Mouse (Mus musculus) embryonic facial prominence, embryonic 12.5 days (tissue): ENCODE data around the gene Ifitm2. TPM values are rescaled to one million over a fixed set of nuclear protein-coding genes. Genes with fewer than 3 reads are reported as not detected.

Source experiments
- ATAC-seq: fragments of 200-750 bp; cut with Nextera tagmentation; 2 replicates; pipeline ENCODE4 v1.8.0; 2017; ENCODE audit not compliant: insufficient number of reproducible peaks, insufficient read depth, low FRiP score, low TSS enrichment
- H3K27ac ChIP-seq: fragments of 300-500 bp; sonication (generic); 2 replicates; pipeline ENCODE4 v1.5.1; 2016; ENCODE audit warnings: mild to moderate bottlenecking
- H3K27me3 ChIP-seq: fragments of 300-500 bp; sonication (generic); 2 replicates; pipeline ENCODE4 v1.6.1; 2016; ENCODE audit warnings: mild to moderate bottlenecking, moderate library complexity
- H3K36me3 ChIP-seq: fragments of 300-500 bp; sonication (generic); 2 replicates; pipeline ENCODE4 v1.6.1; 2016; ENCODE audit warnings: mild to moderate bottlenecking
- H3K4me1 ChIP-seq: fragments of 300-500 bp; sonication (generic); 2 replicates; pipeline ENCODE4 v1.6.1; 2016
- H3K4me2 ChIP-seq: fragments of 300-500 bp; sonication (generic); replicated peaks from 2 replicates; pipeline ENCODE4 v1.6.1; 2016; ENCODE audit warnings: mild to moderate bottlenecking, moderate library complexity
- H3K4me3 ChIP-seq: fragments of 300-500 bp; sonication (generic); 2 replicates; pipeline ENCODE4 v1.5.1; 2016; ENCODE audit warnings: mild to moderate bottlenecking
- H3K9ac ChIP-seq: fragments of 300-500 bp; sonication (generic); 2 replicates; pipeline ENCODE4 v1.6.1; 2016; ENCODE audit warnings: mild to moderate bottlenecking, moderate library complexity
- H3K9me3 ChIP-seq: fragments of 300-500 bp; sonication (generic); 2 replicates; pipeline ENCODE4 v1.6.1; 2016; ENCODE audit warnings: mild to moderate bottlenecking, moderate library complexity
- WGBS: fragments of 180-500 bp; shearing (Covaris S2); methylation state at CpG from one replicate; pipeline ENCODE4 v1.1.7; 2016; 5-methylcytosine and 5-hydroxymethylcytosine counted together
- polyA plus RNA-seq: library from polyadenylated mRNA; unstranded; fragments of >200 nt; fragmentation: Nextera tagmentation; extraction: Ambion mirVana; gene quantifications from 2 replicates; pipeline ENCODE4 v1.2.1, GENCODE M21; 2016

Ifitm2 gene
- polyA plus RNA-seq, 1 experiment from 2014 or later: 864 TPM

DNA sequence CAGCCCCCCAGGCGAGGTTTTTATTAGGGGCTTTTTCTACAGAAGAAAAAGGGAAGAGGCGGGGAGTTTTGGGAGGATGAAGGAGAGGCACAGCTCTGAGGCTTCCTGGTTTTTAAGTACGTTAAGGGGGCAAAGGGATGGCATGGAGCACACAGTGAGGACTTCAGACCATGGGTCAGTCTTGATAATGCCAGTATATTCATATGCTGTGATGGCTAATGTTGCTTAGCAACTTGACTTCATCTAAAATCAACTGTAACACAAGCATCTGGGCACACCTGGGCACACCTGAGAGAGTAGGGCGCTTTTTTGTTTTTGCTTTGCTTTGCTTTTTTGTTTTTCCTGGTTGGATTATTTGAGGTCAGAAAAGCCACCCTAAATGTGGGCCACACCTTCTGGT is 11.1 kb upstream of the Ifitm2 start, which contains the start of gene Ifitm1:
Gene Ifitm1 (plus strand): TSS at position 301 of the 400 bp plus-strand sequence.
- H3K36me3 ChIP-seq: no peaks in the 10 kb centered on the region
- H3K27ac ChIP-seq: peak within 1 kb of the TSS; percentile 42; the same call in 1 of the 2 replicates
- H3K4me1 ChIP-seq: peaks cover 14% of the 10 kb centered on the region; the same call in 1 of the 2 replicates
- no peaks in the 10 kb centered on the region for H3K9me3 ChIP-seq
- ATAC-seq: no peak
- WGBS: 86% methylated on average over 4 of the region's 4 CpGs
- H3K4me3 ChIP-seq: no peak within 1 kb of the TSS
- H3K27me3 ChIP-seq: no peaks in the 10 kb centered on the region
- peak within 1 kb of the TSS; percentile 30; the same call in 1 of the 2 replicates for H3K4me2 ChIP-seq
- no peak within 1 kb of the TSS for H3K9ac ChIP-seq

DNA sequence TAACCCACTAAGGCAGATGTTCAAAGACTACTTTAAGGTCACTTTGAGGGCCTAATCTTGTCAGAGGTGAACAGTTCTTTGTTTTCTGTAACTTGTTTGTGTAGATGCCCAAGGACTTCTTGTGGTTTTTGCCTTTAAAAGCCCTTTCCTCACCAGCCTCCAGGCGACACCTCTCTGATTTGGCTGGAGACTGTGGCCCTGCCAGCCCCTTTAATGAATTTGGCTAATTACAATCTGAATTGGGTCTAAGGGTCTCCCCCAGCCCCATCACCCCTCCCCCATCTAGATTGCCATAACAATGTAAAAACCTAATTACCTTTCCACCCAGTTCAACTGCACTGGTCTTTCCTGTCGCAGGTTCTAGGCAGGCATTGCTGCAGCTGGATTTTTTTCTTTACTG is 6.9 kb upstream of the Ifitm2 start:
- H3K4me3 ChIP-seq: no peak overlapping the region
- H3K36me3 ChIP-seq: no peaks in the 10 kb centered on the region
- no peak for ATAC-seq
- no peaks in the 10 kb centered on the region for H3K27me3 ChIP-seq
- peaks cover 6% of the 10 kb centered on the region; the same call in 1 of the 2 replicates for H3K4me1 ChIP-seq
- H3K4me2 ChIP-seq: no peak overlapping the region
- H3K27ac ChIP-seq: no peak overlapping the region
- no peaks in the 10 kb centered on the region for H3K9me3 ChIP-seq
- WGBS: 63% methylated on average over 2 of the region's 2 CpGs
- H3K9ac ChIP-seq: no peak overlapping the region

DNA sequence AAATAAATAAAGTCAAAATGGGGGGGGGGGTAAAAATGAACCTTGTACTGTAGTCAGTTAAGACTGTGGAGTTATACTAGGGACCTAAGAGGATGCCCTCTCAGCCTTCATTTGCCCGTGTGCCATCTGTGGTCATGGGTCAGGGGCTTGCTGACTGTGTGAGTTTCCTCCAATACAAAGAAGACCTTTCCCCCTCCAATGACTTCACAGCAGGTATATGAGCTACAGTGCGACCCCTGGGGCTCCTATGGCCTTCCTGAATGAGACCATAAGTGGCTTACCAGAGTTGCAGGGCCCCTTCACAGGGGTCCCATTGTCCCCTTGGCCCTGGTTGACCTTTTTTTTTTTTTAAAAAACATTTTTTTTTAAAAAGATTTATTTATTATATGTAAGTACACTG is 5.6 kb upstream of the Ifitm2 start:
- no peak for ATAC-seq
- Histone ChIP-seq H3K27ac (no peak overlapping the region), H3K36me3 (no peaks in the 10 kb centered on the region), H3K27me3 (no peaks in the 10 kb centered on the region), H3K9ac (no peak overlapping the region), H3K4me1 (peaks cover 3% of the 10 kb centered on the region; the same call in 1 of the 2 replicates), H3K9me3 (no peaks in the 10 kb centered on the region), H3K4me2 (no peak overlapping the region), H3K4me3 (no peak overlapping the region)
- WGBS: 54% methylated on average over 2 of the region's 2 CpGs

DNA sequence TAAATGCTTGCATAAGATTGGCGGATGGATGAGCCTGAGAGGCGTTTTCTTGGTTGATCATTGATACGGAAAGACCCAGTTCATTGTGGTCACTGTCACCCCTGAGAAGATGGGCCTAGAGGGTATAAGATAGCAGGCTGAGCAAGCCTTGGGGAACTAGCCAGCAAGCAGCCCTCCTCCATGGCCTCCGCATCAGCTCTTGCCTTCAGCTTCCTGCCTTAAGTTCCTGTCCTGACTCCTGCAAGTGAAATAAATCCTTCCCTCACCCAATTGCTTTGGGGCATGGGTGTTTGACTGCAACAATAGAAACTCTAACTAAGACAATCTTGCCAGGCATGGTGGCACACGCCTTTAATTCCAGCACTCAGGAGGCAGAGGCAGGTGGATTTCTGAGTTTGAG is 4.2 kb upstream of the Ifitm2 start:
- no peaks in the 10 kb centered on the region for H3K27me3 ChIP-seq
- H3K4me3 ChIP-seq: no peak overlapping the region
- no peak overlapping the region for H3K4me2 ChIP-seq
- WGBS: 74% methylated on average over 5 of the region's 5 CpGs
- H3K9me3 ChIP-seq: no peaks in the 10 kb centered on the region
- H3K27ac ChIP-seq: no peak overlapping the region
- H3K4me1 ChIP-seq: peaks cover 7% of the 10 kb centered on the region; the same call in 1 of the 2 replicates
- no peak for ATAC-seq
- H3K36me3 ChIP-seq: no peaks in the 10 kb centered on the region
- H3K9ac ChIP-seq: no peak overlapping the region

DNA sequence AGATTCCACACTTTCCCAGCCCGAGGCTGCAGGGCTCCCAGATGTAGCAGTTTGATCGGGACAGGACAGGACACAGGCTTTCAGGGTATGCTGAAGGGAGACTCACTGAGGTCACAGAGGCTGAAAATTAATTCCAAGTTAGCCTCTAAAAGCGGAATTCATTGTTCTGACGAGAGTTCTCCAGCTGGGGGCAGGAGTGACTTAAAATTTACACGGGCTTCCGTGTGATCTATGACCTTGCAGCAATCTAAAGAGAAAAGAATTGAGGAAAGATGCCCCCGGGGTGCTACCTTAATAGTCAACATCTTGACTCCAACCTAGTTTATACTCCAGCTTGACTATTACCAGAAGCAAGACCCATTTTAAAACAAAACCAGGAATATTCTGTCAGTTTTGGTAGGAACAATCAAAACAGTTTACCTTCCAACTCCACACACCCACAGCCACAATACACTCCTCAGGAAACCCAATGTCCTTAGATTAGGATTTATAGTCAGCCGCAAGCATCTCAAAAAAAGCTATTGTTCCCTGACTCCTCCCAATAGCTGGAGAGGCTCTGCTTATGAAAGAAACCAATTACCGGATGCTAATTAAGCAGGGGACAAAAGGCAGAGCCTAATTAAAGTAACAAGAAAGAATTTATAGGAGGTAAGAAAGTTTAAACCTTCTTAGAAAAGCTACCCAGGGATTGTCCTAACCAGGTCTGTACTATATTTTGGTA is 3.6 kb upstream of the Ifitm2 start:
- H3K27me3 ChIP-seq: no peaks in the 10 kb centered on the region
- no peak overlapping the region for H3K9ac ChIP-seq
- H3K36me3 ChIP-seq: no peaks in the 10 kb centered on the region
- peaks cover 12% of the 10 kb centered on the region for H3K4me1 ChIP-seq
- H3K9me3 ChIP-seq: no peaks in the 10 kb centered on the region
- H3K4me2 ChIP-seq: no peak overlapping the region
- WGBS: 6% methylated on average over 9 of the region's 9 CpGs
- no peak for ATAC-seq
- no peak overlapping the region for H3K4me3 ChIP-seq
- H3K27ac ChIP-seq: no peak overlapping the region

DNA sequence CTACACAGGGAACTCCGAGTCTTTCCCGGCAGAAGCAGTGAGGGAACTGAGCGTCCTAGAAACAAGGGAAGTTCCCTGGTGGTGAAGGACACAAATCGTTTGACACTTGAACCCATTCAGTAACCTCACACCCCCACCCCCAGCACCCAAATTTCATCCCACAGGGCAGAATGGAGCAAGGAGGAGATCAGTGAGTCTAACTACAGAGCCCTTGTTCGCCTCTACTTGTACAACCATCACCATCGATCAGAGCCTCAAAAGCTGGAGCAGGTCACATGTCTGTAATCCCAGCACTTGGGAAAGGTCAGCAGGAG is 726 bp upstream of the Ifitm2 start:
- H3K36me3 ChIP-seq: peaks cover 7% of the 10 kb centered on the region; the same call in 1 of the 2 replicates
- H3K4me2 ChIP-seq: peak overlapping the region; percentile 87
- no peaks in the 10 kb centered on the region for H3K27me3 ChIP-seq
- peak; percentile 1; the same call in 1 of the 2 replicates for ATAC-seq
- WGBS: 34% methylated on average over 6 of the region's 6 CpGs
- 0 out of 2 replicates have a peak overlapping the region, but pooled peaks have one; percentile 66 for H3K4me3 ChIP-seq
- H3K9me3 ChIP-seq: no peaks in the 10 kb centered on the region
- peaks cover 36% of the 10 kb centered on the region for H3K4me1 ChIP-seq
- H3K9ac ChIP-seq: no peak overlapping the region
- H3K27ac ChIP-seq: peak overlapping the region; percentile 96

DNA sequence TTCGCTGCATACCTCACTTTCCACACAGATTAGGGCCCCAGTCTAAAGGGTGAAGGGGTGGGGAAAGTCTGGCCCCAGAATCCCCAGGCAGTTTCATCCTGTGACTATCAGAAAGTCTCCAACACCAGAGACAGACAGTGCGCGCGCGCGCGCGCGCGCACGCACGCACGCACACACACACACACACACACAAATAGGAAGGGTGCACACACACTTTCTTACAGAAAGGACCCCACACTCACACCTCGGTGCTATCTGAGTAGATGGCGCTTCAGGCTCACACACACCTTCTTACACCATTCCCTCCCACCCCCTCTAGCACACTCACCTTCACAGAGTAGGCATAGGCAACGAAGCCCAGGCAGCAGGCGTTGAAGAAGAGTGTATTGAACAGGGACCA is 445 bp downstream of the Ifitm2 start:
- ATAC-seq: peak; percentile 36; the same call in 1 of the 2 replicates
- Histone ChIP-seq H3K9ac (peak overlapping the region; percentile 78), H3K27me3 (no peaks in the 10 kb centered on the region), H3K9me3 (no peaks in the 10 kb centered on the region), H3K36me3 (peaks cover 8% of the 10 kb centered on the region), H3K27ac (peak overlapping the region; percentile 96), H3K4me3 (peak overlapping the region; percentile 66), H3K4me2 (peak overlapping the region; percentile 87), H3K4me1 (peaks cover 47% of the 10 kb centered on the region)
- WGBS: 10% methylated on average over 17 of the region's 17 CpGs

DNA sequence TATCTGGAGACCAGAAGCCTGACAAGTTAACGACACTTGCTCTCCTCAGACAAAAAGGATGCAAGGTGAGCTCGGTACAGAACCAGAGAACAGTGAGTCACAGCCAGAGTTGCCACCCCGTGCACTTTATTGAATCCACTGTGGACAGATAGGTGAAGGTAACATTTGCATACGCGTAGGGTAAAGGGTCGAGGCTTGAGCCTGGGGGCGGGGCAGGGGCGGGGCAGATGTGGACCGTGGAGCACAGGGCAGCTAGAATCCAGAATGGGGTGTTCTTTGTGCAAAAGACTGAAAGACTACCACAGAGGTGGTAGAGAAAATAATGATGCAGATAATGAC is 1.1 kb downstream of the Ifitm2 start:
- no peak for ATAC-seq
- Histone ChIP-seq H3K9ac (peak overlapping the region; percentile 78), H3K4me3 (peak overlapping the region; percentile 66), H3K27ac (peak overlapping the region; percentile 96), H3K4me2 (peak overlapping the region; percentile 87), H3K36me3 (peaks cover 15% of the 10 kb centered on the region), H3K27me3 (no peaks in the 10 kb centered on the region), H3K9me3 (no peaks in the 10 kb centered on the region), H3K4me1 (peaks cover 53% of the 10 kb centered on the region)
- WGBS: 8% methylated on average over 9 of the region's 9 CpGs

DNA sequence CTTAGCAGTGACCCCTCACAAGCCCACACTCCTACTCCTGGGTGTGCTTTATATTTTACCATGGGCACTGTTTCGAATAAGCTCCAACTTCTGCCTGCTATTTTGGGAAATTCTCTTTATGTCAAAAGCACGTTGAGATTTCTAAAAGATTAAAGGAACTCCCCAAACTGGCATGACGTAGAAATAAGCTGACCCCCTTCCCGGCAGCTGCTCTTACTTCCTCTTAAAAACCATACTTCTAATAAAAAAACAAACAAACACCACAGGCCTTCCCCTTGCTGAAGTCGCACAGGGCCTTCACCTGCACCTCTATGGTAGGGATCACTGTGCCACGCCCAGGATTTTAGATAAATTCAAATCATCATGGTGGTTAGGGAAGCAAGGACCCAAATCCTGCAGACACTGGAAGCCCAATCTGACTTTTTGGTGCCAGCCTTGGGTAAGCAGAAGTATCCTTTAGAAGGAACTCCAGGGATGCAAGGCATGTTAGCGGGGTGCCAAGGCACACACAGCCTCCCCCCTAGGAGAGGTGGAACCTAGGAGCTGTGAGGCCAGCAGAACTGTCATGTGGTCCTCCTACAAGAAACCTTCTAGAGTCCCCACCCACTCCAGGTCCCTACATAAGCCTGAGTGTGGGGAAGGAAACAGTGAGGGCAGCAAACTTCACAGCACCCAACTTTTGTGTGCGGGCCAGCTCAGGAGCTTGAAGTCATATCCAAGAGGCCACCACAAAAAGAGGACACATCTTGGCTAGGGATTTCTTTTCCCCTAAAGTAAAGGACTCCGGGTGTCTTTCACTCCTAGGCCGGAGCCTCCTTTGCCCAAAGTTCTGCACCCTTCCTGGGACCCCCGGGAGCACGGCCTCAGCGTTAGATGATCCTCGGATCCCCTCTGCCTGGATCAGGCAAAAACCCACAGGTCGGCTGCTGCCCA is 1.7 kb downstream of the Ifitm2 start:
- ATAC-seq: no peak
- H3K27me3 ChIP-seq: no peaks in the 10 kb centered on the region
- H3K9me3 ChIP-seq: no peaks in the 10 kb centered on the region
- peak overlapping the region; percentile 78 for H3K9ac ChIP-seq
- H3K4me3 ChIP-seq: peak overlapping the region; percentile 66
- H3K36me3 ChIP-seq: peaks cover 21% of the 10 kb centered on the region
- peak overlapping the region; percentile 87 for H3K4me2 ChIP-seq
- peaks cover 53% of the 10 kb centered on the region for H3K4me1 ChIP-seq
- peak overlapping the region; percentile 48; the same call in 1 of the 2 replicates for H3K27ac ChIP-seq
- 57% methylated on average over 15 of the region's 15 CpGs for WGBS

DNA sequence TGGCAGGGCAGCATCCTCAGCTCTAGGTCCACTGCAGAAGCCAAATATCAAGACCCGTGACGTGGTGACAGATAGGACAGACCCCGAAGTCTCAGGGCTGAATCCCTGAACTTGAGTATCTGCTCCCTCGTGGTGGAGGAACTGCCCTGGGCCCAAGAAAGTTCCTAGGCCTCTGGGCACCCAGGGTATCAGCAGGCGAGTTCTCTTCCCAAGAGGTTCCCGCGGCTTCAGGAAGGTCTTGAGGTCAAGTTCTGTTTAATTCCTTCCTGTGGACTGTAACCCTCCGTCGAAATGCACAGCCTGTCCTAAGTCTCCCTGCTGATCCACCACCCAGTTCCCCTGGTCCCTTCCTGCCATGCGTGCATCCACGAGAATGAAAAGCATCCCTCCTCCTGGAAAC is 2.7 kb downstream of the Ifitm2 start:
- Histone ChIP-seq H3K27me3 (no peaks in the 10 kb centered on the region), H3K9me3 (no peaks in the 10 kb centered on the region), H3K4me2 (0 out of 2 replicates have a peak overlapping the region, but pooled peaks have one; percentile 87), H3K27ac (no peak overlapping the region), H3K4me1 (peaks cover 53% of the 10 kb centered on the region), H3K4me3 (no peak overlapping the region), H3K9ac (no peak overlapping the region), H3K36me3 (peaks cover 30% of the 10 kb centered on the region)
- 78% methylated on average over 11 of the region's 11 CpGs for WGBS
- ATAC-seq: no peak

DNA sequence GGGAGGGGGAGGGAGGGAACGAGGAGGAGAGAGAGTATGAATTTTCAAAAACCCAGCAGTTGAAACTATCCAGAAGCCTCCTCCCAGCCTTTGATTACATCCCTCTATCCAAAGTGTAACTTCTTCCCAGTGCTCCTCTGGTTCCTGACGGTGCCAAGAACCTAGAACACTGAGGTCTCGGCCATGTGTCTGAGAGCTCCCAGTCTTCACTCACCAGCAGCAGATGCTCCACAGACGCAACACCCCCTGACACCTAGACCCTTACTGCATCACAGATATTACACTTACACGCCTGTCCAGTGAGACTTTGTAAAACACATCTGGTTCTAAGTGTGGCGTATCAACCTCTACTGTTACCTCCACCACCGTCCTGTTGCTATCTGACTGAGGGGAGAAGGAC is 3.3 kb downstream of the Ifitm2 start:
- H3K27ac ChIP-seq: no peak overlapping the region
- H3K27me3 ChIP-seq: no peaks in the 10 kb centered on the region
- H3K4me2 ChIP-seq: no peak overlapping the region
- WGBS: 80% methylated on average over 6 of the region's 7 CpGs
- H3K4me1 ChIP-seq: peaks cover 53% of the 10 kb centered on the region
- no peak overlapping the region for H3K4me3 ChIP-seq
- no peak for ATAC-seq
- no peak overlapping the region for H3K9ac ChIP-seq
- peaks cover 37% of the 10 kb centered on the region for H3K36me3 ChIP-seq
- H3K9me3 ChIP-seq: no peaks in the 10 kb centered on the region
